Mouse (Mus musculus) neutrophil, adult 59 days (primary cell): Measurements from ENCODE around the gene Jmy. TPM values are rescaled to one million over a fixed set of nuclear protein-coding genes. Genes with fewer than 3 reads are reported as not detected.

Experiments
- total RNA-seq, 2 experiments: library from RNA; stranded (reverse); gene quantifications; 1 replicate in 1 of 2; 2 replicates in 1 of 2; pipeline ENCODE4 v1.2.4; 2023

Jmy gene
- 10 to 100 TPM in 1 of 2 experiments, 1 to 10 TPM in 1; 9.9 to 11.3 TPM for total RNA-seq

DNA sequence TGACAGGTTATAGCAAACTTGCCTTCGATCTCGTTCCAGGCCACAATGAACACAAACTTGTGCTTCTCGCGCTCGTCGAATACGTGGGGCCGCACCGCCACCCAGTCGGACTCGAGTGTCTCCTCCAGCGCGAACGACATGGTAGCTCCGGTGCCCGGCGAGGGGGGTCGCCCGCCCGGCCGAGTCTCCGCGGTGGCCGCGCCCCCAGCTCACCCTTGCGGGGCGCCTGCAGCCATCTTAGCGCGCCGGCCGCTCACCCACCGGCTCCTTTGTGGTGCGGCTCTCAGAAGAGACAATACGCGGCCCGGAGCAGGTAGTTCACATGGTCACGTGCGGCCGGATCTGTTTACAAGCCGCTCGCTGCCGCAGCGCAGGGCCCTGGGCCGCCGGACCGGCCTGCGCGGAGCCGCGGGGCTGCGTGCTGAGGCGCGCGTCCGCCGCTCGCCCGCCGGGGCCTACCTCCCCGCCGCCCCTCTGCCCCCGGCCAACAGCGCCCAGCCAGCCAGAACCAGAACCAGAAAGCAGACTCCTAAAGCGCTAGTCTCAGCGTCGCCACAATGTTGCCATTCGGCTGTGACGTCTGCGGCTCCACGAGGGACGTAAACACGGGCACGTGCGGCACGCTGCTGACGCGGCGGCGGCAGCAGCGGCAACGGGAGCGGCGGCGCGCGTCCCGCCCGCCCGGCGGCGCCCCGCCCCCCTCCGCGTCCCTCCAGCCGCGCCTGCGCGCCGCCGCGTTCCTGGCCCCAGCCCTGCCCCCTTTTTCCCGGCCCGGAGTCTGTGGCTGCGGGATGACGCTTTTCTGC is at the start of gene Jmy:
Gene Jmy (minus strand): TSS at position 642 of the 806 bp plus-strand sequence.

Other genes with a start within 250 kb of the Jmy start
- 1 to 10 TPM; 5.2 to 7.6 TPM for gene Homer1, start 200.2 kb downstream of the Jmy start, total RNA-seq
- not detected for gene Bhmt, start 138.2 kb upstream of the Jmy start, total RNA-seq
- not detected for gene Bhmt2, start 174.5 kb upstream of the Jmy start, total RNA-seq
- not detected for gene Dmgdh, start 174.6 kb upstream of the Jmy start, total RNA-seq